Mouse (Mus musculus) cortical plate, adult 2 months (tissue): ENCODE measurements around the gene Gm21865. TPM values are rescaled to one million over a fixed set of nuclear protein-coding genes. Genes with fewer than 3 reads are reported as not detected.
"Not testable (repeated sequence)": the region's sequence is repeated elsewhere in the genome, so short reads cannot be mapped to it uniquely, and the experiment has no call there.

Experiments
- H3K27ac ChIP-seq: fragments of 200-500 bp; 2 replicates; pipeline ENCODE4 v1.5.1; 2012; ENCODE audit warnings: low read length, control low read depth, inconsistent platforms; ENCODE audit not compliant: insufficient read depth
- H3K4me1 ChIP-seq: fragments of 200-500 bp; 2 replicates; pipeline ENCODE4 v1.6.1; 2011; ENCODE audit warnings: low read length; ENCODE audit not compliant: control insufficient read depth, insufficient read depth
- H3K4me3 ChIP-seq: fragments of 200-500 bp; 2 replicates; pipeline ENCODE4 v1.5.1; 2011; ENCODE audit warnings: mild to moderate bottlenecking, low read length, control low read depth; ENCODE audit not compliant: insufficient read depth
- polyA plus RNA-seq: library from polyadenylated mRNA; depleted of rRNA; stranded (reverse); fragments of >200 nt; gene quantifications from 2 replicates; pipeline ENCODE4 v1.2.3, GENCODE M21; 2012; rRNA removed

Gene Gm21865
- polyA plus RNA-seq, result not detected in 2 replicates

DNA sequence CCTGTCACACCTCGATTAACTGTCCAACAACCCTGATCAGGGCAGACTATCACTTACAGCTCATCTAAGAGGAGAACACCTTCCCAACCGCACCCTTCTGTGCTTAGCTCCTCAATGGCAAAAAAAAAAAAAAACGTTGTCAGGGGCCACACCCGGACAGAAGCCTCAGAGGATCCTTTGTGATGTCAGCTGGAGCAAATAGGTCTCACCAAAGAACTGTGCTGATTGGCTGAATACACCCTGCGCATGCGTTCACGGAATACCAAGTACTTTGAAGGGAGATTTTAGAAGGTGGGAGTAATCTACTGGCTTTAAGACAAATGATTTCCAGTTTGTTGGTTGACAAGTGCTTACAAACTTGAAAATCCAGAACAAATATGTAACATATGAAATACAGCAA is at the start of gene Gm21865:
Gene Gm21865, minus strand, starts transcription at position 101 of the 400 bp plus-strand sequence.
- H3K27ac ChIP-seq, H3K4me1 ChIP-seq, H3K4me3 ChIP-seq: not testable (repeated sequence)

Other genes starting within 250 kb of the Gm21865 start
- not detected in 2 replicates for gene Gm21882, start 64.6 kb upstream of the Gm21865 start, polyA plus RNA-seq